Mouse (Mus musculus) neural tube, embryonic 12.5 days (tissue): ENCODE data around the gene Zfp13. TPM values are rescaled to one million over a fixed set of nuclear protein-coding genes. Genes with fewer than 3 reads are reported as not detected.
"Not testable (repeated sequence)": the region's sequence is repeated elsewhere in the genome, so short reads cannot be mapped to it uniquely, and the experiment has no call there.

Experiments used
- ATAC-seq: fragments of 200-750 bp; cut with Nextera tagmentation; 2 replicates; pipeline ENCODE4 v1.8.0; 2017; ENCODE audit warnings: low read depth, mild to moderate bottlenecking, moderate TSS enrichment, moderate library complexity; ENCODE audit not compliant: low FRiP score
- H3K27ac ChIP-seq: fragments of 300-500 bp; sonication (generic); 2 replicates; pipeline ENCODE4 v1.5.1; 2016
- H3K27me3 ChIP-seq: fragments of 300-500 bp; sonication (generic); replicated peaks from 2 replicates; pipeline ENCODE4 v1.6.1; 2016; ENCODE audit warnings: mild to moderate bottlenecking
- H3K36me3 ChIP-seq: fragments of 300-500 bp; sonication (generic); 2 replicates; pipeline ENCODE4 v1.6.1; 2016; ENCODE audit warnings: mild to moderate bottlenecking
- H3K4me1 ChIP-seq: fragments of 300-500 bp; sonication (generic); 2 replicates; pipeline ENCODE4 v1.6.1; 2016
- H3K4me2 ChIP-seq: fragments of 300-500 bp; sonication (generic); replicated peaks from 2 replicates; pipeline ENCODE4 v1.6.1; 2016; ENCODE audit warnings: mild to moderate bottlenecking
- H3K4me3 ChIP-seq: fragments of 300-500 bp; sonication (generic); 2 replicates; pipeline ENCODE4 v1.5.1; 2016
- H3K9ac ChIP-seq: fragments of 300-500 bp; sonication (generic); 2 replicates; pipeline ENCODE4 v1.6.1; 2016; ENCODE audit warnings: mild to moderate bottlenecking
- H3K9me3 ChIP-seq: fragments of 300-500 bp; sonication (generic); 2 replicates; pipeline ENCODE4 v1.6.1; 2016; ENCODE audit warnings: mild to moderate bottlenecking
- WGBS: fragments of 180-500 bp; shearing (Covaris S2); methylation state at CpG from one replicate; pipeline ENCODE4 v1.1.7; 2016; 5-methylcytosine and 5-hydroxymethylcytosine counted together
- polyA plus RNA-seq: library from polyadenylated mRNA; unstranded; fragments of >200 nt; fragmentation: Nextera tagmentation; extraction: Ambion mirVana; gene quantifications from 2 replicates; pipeline ENCODE4 v1.2.1, GENCODE M21; 2016

Gene Zfp13
- polyA plus RNA-seq, 1 experiment from 2014 or later = 23.8 TPM

DNA sequence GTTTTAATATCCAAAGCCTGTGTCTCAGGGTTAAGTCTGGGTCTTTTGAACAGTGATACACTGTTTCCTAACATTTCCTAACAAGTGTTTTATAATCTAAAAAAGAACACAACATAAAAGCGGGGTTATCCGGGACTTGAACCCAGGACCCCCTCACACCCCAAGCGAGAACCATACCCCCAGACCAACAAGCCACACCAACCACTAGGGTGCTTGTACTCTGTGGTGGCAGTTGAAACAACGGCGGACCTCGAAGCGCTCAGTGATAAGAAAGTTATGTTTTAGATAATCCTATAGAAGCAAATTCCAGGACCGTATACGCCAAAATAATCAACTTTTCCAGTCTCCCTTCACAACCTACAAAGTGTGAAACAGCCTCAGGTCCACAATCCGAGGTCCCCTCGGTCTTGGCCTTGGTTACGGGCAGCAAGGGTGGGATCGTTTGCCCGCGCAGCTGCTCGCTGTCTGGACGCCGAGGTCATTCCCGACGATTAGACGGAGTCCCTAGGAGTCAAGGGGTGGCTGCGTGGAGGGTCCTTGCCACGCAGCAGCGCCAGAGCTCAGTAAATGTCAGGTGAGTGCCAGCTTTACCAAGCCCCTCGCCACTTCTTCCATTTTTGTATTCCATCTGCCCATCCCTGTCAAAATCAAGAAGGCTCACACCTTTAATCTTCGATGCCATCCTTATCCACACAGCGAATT is 61.6 kb downstream of the Zfp13 start:
- Histone ChIP-seq H3K36me3 (no peaks in the 10 kb centered on the region), H3K9ac (0 out of 2 replicates have a peak overlapping the region, but pooled peaks have one; percentile 33), H3K4me2 (peak overlapping the region; percentile 54), H3K9me3 (no peaks in the 10 kb centered on the region), H3K4me3 (peak overlapping the region; percentile 23), H3K4me1 (peaks cover 14% of the 10 kb centered on the region; the same call in 1 of the 2 replicates), H3K27me3 (peaks cover 38% of the 10 kb centered on the region), H3K27ac (no peak overlapping the region)
- 5% methylated on average over 27 of the region's 27 CpGs for WGBS
- no peak for ATAC-seq

DNA sequence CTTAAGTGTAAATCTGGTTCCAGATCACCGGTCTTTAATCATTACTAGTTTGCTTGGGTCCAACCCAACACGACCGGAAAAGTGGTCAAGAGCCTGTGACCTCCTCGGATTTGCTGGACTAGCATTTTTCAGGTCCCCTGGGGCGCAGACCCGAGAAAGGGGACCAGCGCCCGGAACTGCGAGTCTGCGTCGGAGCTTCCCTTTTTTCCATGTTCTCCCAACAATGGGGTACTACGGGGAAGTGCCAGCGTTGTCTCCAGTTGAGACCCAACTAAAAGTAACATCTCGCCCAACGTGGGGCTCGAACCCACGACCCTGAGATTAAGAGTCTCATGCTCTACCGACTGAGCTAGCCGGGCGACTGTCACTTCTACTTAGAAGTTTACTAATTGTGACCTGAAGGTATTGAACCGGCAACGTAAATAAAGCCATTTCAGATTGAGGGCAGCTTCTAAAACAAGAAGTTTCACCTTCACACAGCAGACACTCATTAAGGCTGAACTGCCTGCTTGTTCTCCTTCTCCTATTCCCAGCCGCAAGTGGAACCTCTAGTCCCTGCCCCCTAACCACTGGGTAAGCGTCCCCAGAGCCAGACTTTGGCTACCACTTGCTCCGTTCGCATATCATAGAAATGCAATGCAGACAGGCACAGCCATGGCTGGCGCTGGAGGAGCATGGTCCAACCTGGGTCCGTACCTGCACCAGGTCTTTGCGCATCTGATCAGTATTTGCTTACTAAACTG is 64.1 kb downstream of the Zfp13 start:
- not testable (repeated sequence) for H3K4me1 ChIP-seq, ATAC-seq, H3K9ac ChIP-seq, H3K4me3 ChIP-seq, H3K36me3 ChIP-seq, H3K27ac ChIP-seq, H3K9me3 ChIP-seq
- H3K27me3 ChIP-seq = peaks cover 34% of the 10 kb centered on the region
- WGBS = 1% methylated on average over 18 of the region's 29 CpGs
- H3K4me2 ChIP-seq = peak overlapping the region; percentile 20; the same call in 1 of the 2 replicates

DNA sequence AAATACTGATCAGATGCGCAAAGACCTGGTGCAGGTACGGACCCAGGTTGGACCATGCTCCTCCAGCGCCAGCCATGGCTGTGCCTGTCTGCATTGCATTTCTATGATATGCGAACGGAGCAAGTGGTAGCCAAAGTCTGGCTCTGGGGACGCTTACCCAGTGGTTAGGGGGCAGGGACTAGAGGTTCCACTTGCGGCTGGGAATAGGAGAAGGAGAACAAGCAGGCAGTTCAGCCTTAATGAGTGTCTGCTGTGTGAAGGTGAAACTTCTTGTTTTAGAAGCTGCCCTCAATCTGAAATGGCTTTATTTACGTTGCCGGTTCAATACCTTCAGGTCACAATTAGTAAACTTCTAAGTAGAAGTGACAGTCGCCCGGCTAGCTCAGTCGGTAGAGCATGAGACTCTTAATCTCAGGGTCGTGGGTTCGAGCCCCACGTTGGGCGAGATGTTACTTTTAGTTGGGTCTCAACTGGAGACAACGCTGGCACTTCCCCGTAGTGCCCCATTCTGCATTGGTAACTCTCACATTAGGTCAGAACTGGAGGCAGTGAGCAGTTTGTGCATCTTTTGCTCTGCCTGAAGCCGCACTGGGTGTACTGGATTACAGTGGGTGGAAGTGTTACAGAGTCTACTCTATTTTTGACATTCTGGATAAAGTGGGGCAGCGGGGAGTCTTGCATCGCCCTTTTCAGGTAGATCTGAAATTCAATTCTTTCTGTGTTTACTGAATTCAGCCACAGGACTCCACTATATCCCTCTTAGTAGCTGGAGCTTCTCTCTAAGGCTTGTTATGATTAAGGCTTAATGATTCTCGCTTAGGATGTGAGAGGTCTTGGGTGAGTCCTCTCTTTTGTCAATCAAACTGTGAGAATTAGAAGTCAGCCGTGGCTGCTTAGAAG is 65.4 kb downstream of the Zfp13 start:
- not testable (repeated sequence) for H3K4me2 ChIP-seq, H3K4me3 ChIP-seq, H3K9me3 ChIP-seq, H3K4me1 ChIP-seq, H3K9ac ChIP-seq, H3K27ac ChIP-seq, H3K36me3 ChIP-seq, ATAC-seq
- H3K27me3 ChIP-seq = peaks cover 32% of the 10 kb centered on the region
- WGBS = 10% methylated on average over 11 of the region's 23 CpGs

DNA sequence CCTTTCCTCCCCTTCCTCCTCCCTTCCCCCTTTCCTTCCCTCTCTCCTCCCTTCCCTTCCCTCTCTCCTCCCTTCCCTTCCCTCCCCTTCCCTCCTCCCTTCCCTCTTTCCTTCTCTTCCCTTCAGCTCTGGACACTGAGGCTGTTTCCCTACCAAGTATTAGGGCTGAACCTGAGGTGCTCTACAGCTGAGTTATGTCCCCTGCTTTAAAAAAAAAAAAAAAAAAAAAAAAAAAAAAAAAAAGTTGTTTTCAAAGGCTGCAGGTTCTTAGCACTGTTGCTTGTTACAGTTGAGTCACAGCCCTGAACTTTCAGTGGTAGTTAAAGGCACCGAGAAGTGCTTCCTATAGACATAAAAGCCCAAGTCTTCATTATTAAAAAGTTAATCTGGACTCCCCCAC is 67.9 kb downstream of the Zfp13 start:
- H3K27ac ChIP-seq, ATAC-seq, H3K9ac ChIP-seq, H3K9me3 ChIP-seq, H3K36me3 ChIP-seq, H3K4me2 ChIP-seq, H3K4me3 ChIP-seq, H3K4me1 ChIP-seq: not testable (repeated sequence)
- WGBS = 22% methylated on average over 1 of the region's 1 CpGs
- peaks cover 12% of the 10 kb centered on the region for H3K27me3 ChIP-seq

Other genes starting within 250 kb of the Zfp13 start
- not detected in 2 replicates for gene Vmn2r116, start 214.9 kb downstream of the Zfp13 start, polyA plus RNA-seq
- not detected in 2 replicates for gene Vmn2r117, start 119.8 kb downstream of the Zfp13 start, polyA plus RNA-seq
- 21.3 and 22.6 TPM in 2 replicates for gene Zfp213, start 35.2 kb downstream of the Zfp13 start, polyA plus RNA-seq
- 0.32 TPM in 1 of 2 replicates, not detected in the other for gene Zscan10, start 1.4 kb upstream of the Zfp13 start, polyA plus RNA-seq
- 1.6 TPM in 2 replicates for gene Mmp25, start 45.8 kb upstream of the Zfp13 start, polyA plus RNA-seq
- 0.42 and 0.80 TPM in 2 replicates for gene Bicdl2, start 61.0 kb upstream of the Zfp13 start, polyA plus RNA-seq
- 69.2 and 74.4 TPM in 2 replicates for gene Hcfc1r1, start 74.1 kb upstream of the Zfp13 start, polyA plus RNA-seq
- 54.0 and 57.6 TPM in 2 replicates for gene Thoc6, start 74.4 kb upstream of the Zfp13 start, polyA plus RNA-seq
- 3.1 and 3.9 TPM in 2 replicates for gene Tnfrsf12a, start 78.0 kb upstream of the Zfp13 start, polyA plus RNA-seq
- gene Cldn6, start 79.8 kb upstream of the Zfp13 start, polyA plus RNA-seq = 2.7 and 3.6 TPM in 2 replicates
- gene Cldn9, start 84.5 kb upstream of the Zfp13 start, polyA plus RNA-seq = 0.74 and 1.9 TPM in 2 replicates
- 0.79 and 1.1 TPM in 2 replicates for gene 1520401A03Rik, start 123.3 kb upstream of the Zfp13 start, polyA plus RNA-seq
- 32.7 and 34.1 TPM in 2 replicates for gene Pkmyt1, start 126.8 kb upstream of the Zfp13 start, polyA plus RNA-seq
- gene Paqr4, start 141.4 kb upstream of the Zfp13 start, polyA plus RNA-seq = 41.7 and 41.8 TPM in 2 replicates
- gene Kremen2, start 146.3 kb upstream of the Zfp13 start, polyA plus RNA-seq = 5.8 and 6.1 TPM in 2 replicates
- 234 and 241 TPM in 2 replicates for gene Flywch1, start 172.1 kb upstream of the Zfp13 start, polyA plus RNA-seq
- gene Flywch2, start 186.6 kb upstream of the Zfp13 start, polyA plus RNA-seq = 47.0 and 47.5 TPM in 2 replicates
- 617 and 693 TPM in 2 replicates for gene Srrm2, start 191.0 kb upstream of the Zfp13 start, polyA plus RNA-seq
- gene Elob, start 229.6 kb upstream of the Zfp13 start, polyA plus RNA-seq = 1,078 and 1,213 TPM in 2 replicates
- not detected in 2 replicates for gene Prss33, start 236.6 kb upstream of the Zfp13 start, polyA plus RNA-seq
- not detected in 2 replicates for gene Prss32, start 244.4 kb upstream of the Zfp13 start, polyA plus RNA-seq
- 1.2 and 1.7 TPM in 2 replicates for gene Prss41, start 244.7 kb upstream of the Zfp13 start, polyA plus RNA-seq